Mouse (Mus musculus) lung, embryonic 16.5 days (tissue): ENCODE results near the gene Tbc1d20. TPM values are rescaled to one million over a fixed set of nuclear protein-coding genes. Genes with fewer than 3 reads are reported as not detected.
A peak's percentile ranks its signal among the peaks of the same experiment; 100 is the strongest.

ENCODE experiments used
- ATAC-seq: fragments of 200-750 bp; cut with Nextera tagmentation; 2 replicates; pipeline ENCODE4 v1.8.0; 2017; ENCODE audit warnings: low read depth, mild to moderate bottlenecking, moderate library complexity
- H3K27ac ChIP-seq: fragments of 300-500 bp; sonication (generic); 2 replicates; pipeline ENCODE4 v1.5.1; 2014; ENCODE audit warnings: mild to moderate bottlenecking, control low read depth, low read length
- H3K27me3 ChIP-seq: fragments of 300-500 bp; sonication (generic); 2 replicates; pipeline ENCODE4 v1.6.1; 2014; ENCODE audit warnings: low read depth, low read length, mixed read lengths; ENCODE audit not compliant: control insufficient read depth, insufficient read depth
- H3K36me3 ChIP-seq: fragments of 300-500 bp; sonication (generic); 2 replicates; pipeline ENCODE4 v1.6.1; 2014; ENCODE audit warnings: low read length; ENCODE audit not compliant: control insufficient read depth, insufficient read depth
- H3K4me1 ChIP-seq: fragments of 300-500 bp; sonication (generic); replicated peaks from 2 replicates; pipeline ENCODE4 v1.6.1; 2014; ENCODE audit warnings: low read length, mixed read lengths; ENCODE audit not compliant: control insufficient read depth, insufficient read depth
- H3K4me2 ChIP-seq: fragments of 300-500 bp; sonication (generic); 2 replicates; pipeline ENCODE4 v1.6.1; 2014; ENCODE audit warnings: low read depth, low read length, control low read depth
- H3K4me3 ChIP-seq: fragments of 300-500 bp; sonication (generic); 2 replicates; pipeline ENCODE4 v1.5.1; 2014; ENCODE audit warnings: mild to moderate bottlenecking, low read length, control low read depth
- H3K9ac ChIP-seq: fragments of 300-500 bp; sonication (generic); 2 replicates; pipeline ENCODE4 v1.6.1; 2014; ENCODE audit warnings: low read length, control low read depth
- H3K9me3 ChIP-seq: fragments of 300-500 bp; sonication (generic); 2 replicates; pipeline ENCODE4 v1.6.1; 2016; ENCODE audit warnings: low read length; ENCODE audit not compliant: control insufficient read depth
- WGBS: fragments of 180-500 bp; shearing (Covaris S2); extraction: QIAGEN DNeasy Blood & Tissue Kit; methylation state at CpG from one replicate; pipeline ENCODE4 v1.1.7; 2014; 5-methylcytosine and 5-hydroxymethylcytosine counted together
- polyA plus RNA-seq: library from polyadenylated mRNA; unstranded; fragments of >200 nt; fragmentation: Nextera tagmentation; extraction: Ambion mirVana; gene quantifications from 2 replicates; pipeline ENCODE4 v1.2.1, GENCODE M21; 2015

The Tbc1d20 gene
- polyA plus RNA-seq, 1 experiment from 2014 or later: 39.2 TPM

- peak; percentile 79 for ATAC-seq
- Histone ChIP-seq H3K4me2 (no peak overlapping the region), H3K27ac (peak overlapping the region; percentile 68)
These were observed 66.7 kb downstream of the Tbc1d20 start for GRCm38 (mm10) chr2:152360271-152360775.

GRCm38 (mm10) chr2:152361193-152361592, 67.6 kb downstream of the Tbc1d20 start:
- WGBS: 85% methylated on average over 8 of the region's 8 CpGs
- Histone ChIP-seq H3K36me3 (no peaks in the 10 kb centered on the region), H3K27me3 (no peaks in the 10 kb centered on the region), H3K4me2 (no peak overlapping the region), H3K9me3 (no peaks in the 10 kb centered on the region), H3K9ac (no peak overlapping the region), H3K4me1 (peaks cover 9% of the 10 kb centered on the region), H3K27ac (no peak overlapping the region; the same call in 1 of the 2 replicates), H3K4me3 (no peak overlapping the region)
- no peak for ATAC-seq

More at GRCm38 (mm10) chr2:152360271-152360775, 66.7 kb downstream of the Tbc1d20 start:
- H3K4me1 ChIP-seq: peaks cover 9% of the 10 kb centered on the region
- H3K9ac ChIP-seq: no peak overlapping the region
- no peak overlapping the region for H3K4me3 ChIP-seq
- H3K27me3 ChIP-seq: no peaks in the 10 kb centered on the region
- no peaks in the 10 kb centered on the region for H3K36me3 ChIP-seq
- H3K9me3 ChIP-seq: no peaks in the 10 kb centered on the region
- WGBS: 19% methylated on average over 7 of the region's 7 CpGs

Other genes starting within 250 kb of the Tbc1d20 start
- 0.06 TPM in 1 of 2 replicates, not detected in the other for gene Scrt2, start 212.3 kb upstream of the Tbc1d20 start, polyA plus RNA-seq
- gene Srxn1, start 188.3 kb upstream of the Tbc1d20 start, polyA plus RNA-seq: 5.7 and 5.9 TPM in 2 replicates
- 4.7 and 6.1 TPM in 2 replicates for gene Tcf15, start 150.3 kb upstream of the Tbc1d20 start, polyA plus RNA-seq
- gene Csnk2a1, start 67.0 kb upstream of the Tbc1d20 start, polyA plus RNA-seq: 79.4 and 84.4 TPM in 2 replicates
- gene Rbck1, start 38.8 kb downstream of the Tbc1d20 start, polyA plus RNA-seq: 88.1 and 92.0 TPM in 2 replicates
- 5.0 and 5.2 TPM in 2 replicates for gene Trib3, start 50.2 kb downstream of the Tbc1d20 start, polyA plus RNA-seq
- gene Nrsn2, start 82.8 kb downstream of the Tbc1d20 start, polyA plus RNA-seq: 0.40 and 0.62 TPM in 2 replicates
- gene Sox12, start 104.2 kb downstream of the Tbc1d20 start, polyA plus RNA-seq: 7.4 and 8.1 TPM in 2 replicates
- 22.2 and 25.9 TPM in 2 replicates for gene Zcchc3, start 121.2 kb downstream of the Tbc1d20 start, polyA plus RNA-seq
- 8.5 and 10.5 TPM in 2 replicates for gene 6820408C15Rik, start 121.8 kb downstream of the Tbc1d20 start, polyA plus RNA-seq
- not detected in 2 replicates for gene Defb23, start 170.8 kb downstream of the Tbc1d20 start, polyA plus RNA-seq
- not detected in 2 replicates for gene Defb20, start 183.2 kb downstream of the Tbc1d20 start, polyA plus RNA-seq
- gene Defb22, start 196.3 kb downstream of the Tbc1d20 start, polyA plus RNA-seq: not detected in 2 replicates
- gene Defb26, start 217.9 kb downstream of the Tbc1d20 start, polyA plus RNA-seq: not detected in 2 replicates
- gene Defb28, start 224.4 kb downstream of the Tbc1d20 start, polyA plus RNA-seq: not detected in 2 replicates
- not detected in 2 replicates for gene Defb29, start 246.3 kb downstream of the Tbc1d20 start, polyA plus RNA-seq